Mouse (Mus musculus): ENCODE results near the gene BC005537.

GRCm38 (mm10) chr13:24791349-24791748 is 10.1 kb upstream of the BC005537 start:
- no peak for TF ChIP-seq CTCF (IDR thresholded peaks at IDR 0.05; ENCODE audit: low read depth, low read length)
- no peak for TF ChIP-seq POLR2A (IDR thresholded peaks at IDR 0.05; ENCODE audit: extremely low read depth, insufficient read depth, low read length)
